Mouse (Mus musculus): ENCODE results near the gene Zfp951.
"Not testable (repeated sequence)": the region's sequence is repeated elsewhere in the genome, so short reads cannot be mapped to it uniquely, and the experiment has no call there.

Gene Zfp951

DNA sequence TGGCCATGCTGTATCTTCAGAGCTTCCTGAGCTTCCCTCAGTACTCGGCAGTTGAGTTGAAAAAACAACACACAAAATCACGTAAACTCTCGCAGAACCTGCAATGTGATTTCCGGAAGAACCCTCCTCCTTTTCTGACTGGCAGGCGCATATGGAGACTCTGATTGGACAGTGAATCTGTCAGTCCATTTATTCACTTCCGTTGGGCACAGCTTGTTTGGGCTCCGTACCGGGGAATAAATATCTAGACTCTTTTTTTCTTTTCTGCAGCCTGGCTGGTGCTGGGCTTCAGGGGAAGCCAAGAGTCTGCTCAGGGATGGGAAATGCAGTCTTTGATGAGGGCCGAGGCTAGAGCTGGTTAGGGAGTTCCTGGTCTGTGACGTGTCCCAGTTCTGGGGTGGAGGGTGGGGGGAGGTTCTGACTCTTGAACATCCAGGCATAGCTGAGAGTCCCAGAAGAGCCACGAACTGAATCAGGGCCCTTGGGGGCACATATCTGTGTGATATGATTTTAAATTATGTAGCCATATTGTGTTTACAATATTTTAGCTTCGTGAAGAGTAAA is at the start of gene Zfp951:
TSS of gene Zfp951 (minus strand) at position 109 of the 564 bp plus-strand sequence.
- DNase-seq, result peak; percentile 86

GRCm38 (mm10) chr5:104906556-104906955 is 46.7 kb upstream of the Zfp951 start:
- DNase-seq, result not testable (repeated sequence)

DNA sequence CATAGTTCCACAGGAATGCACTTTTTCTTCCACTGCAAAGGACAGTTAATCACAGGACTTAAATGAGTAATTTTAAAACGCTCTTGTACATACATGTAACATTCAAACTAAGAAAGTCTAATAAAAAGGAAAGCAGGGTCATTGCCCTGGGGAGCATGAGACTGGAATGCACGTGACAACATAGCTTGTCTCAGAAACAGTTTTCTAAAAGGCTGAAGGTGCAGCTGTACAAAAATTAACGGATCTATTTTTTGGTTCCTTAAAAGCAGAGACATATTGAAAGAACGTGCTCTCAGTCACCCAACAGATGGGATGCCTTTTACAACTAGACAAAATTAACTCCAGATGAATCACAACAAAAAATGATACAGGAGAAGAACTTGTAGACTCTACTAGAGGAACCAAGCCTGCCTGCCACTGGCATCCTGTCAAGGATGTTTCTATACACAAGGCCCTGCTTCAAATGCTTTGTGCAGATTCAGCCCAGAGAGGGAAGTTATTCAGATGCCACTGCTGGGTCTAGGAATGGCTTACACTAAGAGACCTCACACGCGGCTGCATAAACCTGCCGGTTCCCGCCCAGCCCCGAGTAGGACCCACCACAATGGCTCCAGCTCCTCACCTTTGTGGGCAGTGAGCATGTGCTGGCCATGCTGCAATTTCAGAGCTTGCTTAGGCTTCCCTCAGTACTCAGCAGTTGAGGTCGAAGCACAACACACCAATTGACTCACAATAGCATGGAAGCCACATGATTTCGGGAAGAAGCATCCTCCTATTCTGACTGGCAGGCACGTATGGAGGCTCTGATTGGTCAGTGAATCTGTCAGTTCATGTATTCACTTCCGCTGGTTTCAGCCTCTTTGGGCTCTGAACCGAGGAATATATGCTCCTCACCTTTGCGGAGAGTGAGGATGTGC is 567 bp downstream of the Zfp951 start:
- DNase-seq, result peak; percentile 3

DNA sequence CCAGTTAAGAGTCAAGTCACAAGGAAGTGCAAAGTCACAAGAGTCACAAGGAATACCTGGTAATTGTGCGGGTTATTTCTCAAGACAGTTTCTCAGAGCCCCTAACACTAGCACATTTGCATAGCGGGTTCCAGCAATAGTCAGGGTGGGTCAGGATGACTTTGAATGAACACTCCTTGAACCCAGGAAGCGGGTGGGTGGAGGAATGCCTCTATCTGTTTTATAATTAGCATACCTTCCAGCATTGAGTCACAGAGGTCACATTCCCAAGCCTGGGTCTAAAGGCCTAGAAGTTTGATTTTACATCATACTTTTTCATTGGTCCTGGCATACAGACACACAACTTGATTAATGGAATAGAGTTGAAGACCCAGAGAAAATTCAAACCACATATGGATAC is 5.3 kb downstream of the Zfp951 start:
- DNase-seq, result not testable (repeated sequence)

DNA sequence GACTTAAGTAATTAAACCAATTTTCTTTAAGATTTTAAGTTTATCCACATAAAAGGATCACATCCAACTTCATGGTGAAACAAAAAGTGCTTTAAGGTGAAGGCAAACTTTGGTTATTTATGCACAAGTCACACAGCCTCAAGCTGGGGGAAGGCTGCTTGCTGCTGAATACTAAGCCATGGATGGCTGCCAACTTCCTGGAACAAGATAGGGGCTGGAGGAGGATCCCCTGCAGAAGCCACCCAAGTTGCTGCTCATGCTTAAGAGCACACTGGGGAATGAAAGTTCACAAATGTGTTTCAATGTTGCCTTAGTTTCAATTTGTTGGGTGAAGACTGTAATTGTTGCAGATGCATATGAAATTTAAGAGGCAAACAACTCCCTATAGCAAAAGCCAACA is 26.5 kb downstream of the Zfp951 start:
- DNase-seq, result no peak

DNA sequence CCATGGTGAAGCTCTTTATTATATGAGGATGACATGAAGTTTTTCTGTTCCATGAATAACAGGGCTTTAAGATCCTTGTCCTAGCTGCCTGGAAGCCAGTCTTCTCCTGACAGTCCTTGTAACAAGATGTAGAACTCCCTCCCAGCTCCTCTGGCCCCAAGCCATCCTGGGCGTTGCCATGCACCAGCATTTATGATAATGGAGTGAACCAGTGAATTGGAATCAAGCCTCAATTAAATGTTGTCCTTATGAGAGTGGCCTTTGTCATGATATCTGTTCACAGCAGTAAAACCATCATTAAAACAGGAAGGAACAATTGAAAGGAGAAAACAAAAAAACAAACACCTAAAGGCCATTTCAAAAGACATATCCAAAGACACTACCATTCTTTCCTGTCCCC is 30.3 kb downstream of the Zfp951 start:
- no peak for DNase-seq

DNA sequence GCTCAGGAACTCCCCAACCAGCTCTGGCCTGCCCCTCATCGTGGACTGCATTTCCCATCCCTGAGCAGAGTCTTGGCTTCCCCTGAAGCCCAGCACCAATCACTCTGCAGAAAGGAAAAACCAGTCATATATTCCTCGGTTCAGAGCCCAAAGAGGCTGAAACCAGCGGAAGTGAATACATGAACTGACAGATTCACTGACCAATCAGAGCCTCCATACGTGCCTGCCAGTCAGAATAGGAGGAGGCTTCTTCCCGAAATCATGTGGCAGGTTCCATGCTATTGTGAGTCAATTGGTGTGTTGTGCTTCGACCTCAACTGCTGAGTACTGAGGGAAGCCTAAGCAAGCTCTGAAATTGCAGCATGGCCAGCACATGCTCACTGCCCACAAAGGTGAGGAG is 89.7 kb downstream of the Zfp951 start:
- DNase-seq, result not testable (repeated sequence)

All from kidney, adult 9 months (tissue).